Comparison of ENCODE assay signal across 28 mouse cellular contexts in the genomic region with DNA sequence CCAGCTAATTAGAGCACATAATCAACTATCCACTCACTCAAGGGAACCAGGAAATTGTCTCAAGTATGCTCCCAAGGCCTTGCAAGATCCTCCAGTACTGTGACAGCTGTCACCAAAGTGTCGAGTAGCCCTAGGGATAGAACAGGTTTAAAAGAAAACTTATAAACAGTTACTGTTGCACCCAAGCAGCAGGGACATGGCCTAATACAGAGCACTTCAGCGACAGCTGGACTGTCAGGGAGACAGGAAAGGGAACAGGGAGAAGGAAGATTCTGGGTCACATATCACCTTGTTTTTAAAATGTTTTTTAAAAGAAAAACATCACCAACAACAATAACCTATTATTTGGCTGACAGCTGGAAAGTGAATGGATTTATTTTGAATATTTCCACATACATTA.
"Had no signal": no experiment of that assay in that cellular context is flagged by ENCODE, and none has a peak within 500 bp of the region (broad histone marks: within the 10 kb centered on the region; RNA-seq: fewer than 3 reads in every experiment).

No protein-coding gene starts in this region.

- H3K4me1 ChIP-seq: embryonic facial prominence, embryonic 10.5 days; embryonic facial prominence, embryonic 12.5 days; embryonic facial prominence, embryonic 13.5 days; embryonic facial prominence, embryonic 15.5 days; forebrain, embryonic 13.5 days; forebrain, embryonic 15.5 days had no signal

- H3K4me2 ChIP-seq: embryonic facial prominence, embryonic 12.5 days; embryonic facial prominence, embryonic 13.5 days; embryonic facial prominence, embryonic 15.5 days; forebrain, embryonic 12.5 days; forebrain, embryonic 13.5 days; forebrain, embryonic 15.5 days had no signal

- DNase-seq: cerebellum, adult 2 months; cerebellum, adult 8-10 months; cerebellum, adult 9-10 months; cerebellum, adult 9-11 months; cerebellum, postnatal 10 days; cerebellum, postnatal 14 days; cerebellum, postnatal 25 days; cerebellum, postnatal 36 days; embryo, embryonic 11 days; forebrain, postnatal 0 days; gastrocnemius, adult 2 months; gastrocnemius, postnatal 10 days; gastrocnemius, postnatal 14 days; gastrocnemius, postnatal 25 days; gastrocnemius, postnatal 36 days; heart, adult 18-20 months; heart, adult 2 months had no signal

- H3K27me3 ChIP-seq: embryonic facial prominence, embryonic 12.5 days; embryonic facial prominence, embryonic 13.5 days; embryonic facial prominence, embryonic 15.5 days; forebrain, embryonic 12.5 days; forebrain, embryonic 13.5 days; forebrain, embryonic 15.5 days had no signal

- ATAC-seq: forebrain, embryonic 13.5 days; forebrain, embryonic 14.5 days; forebrain, embryonic 15.5 days; forebrain, embryonic 16.5 days; forebrain, postnatal 0 days had no signal

- H3K9ac ChIP-seq: embryonic facial prominence, embryonic 12.5 days; embryonic facial prominence, embryonic 13.5 days; embryonic facial prominence, embryonic 15.5 days; forebrain, embryonic 12.5 days; forebrain, embryonic 13.5 days; forebrain, embryonic 15.5 days; forebrain, postnatal 0 days had no signal

- H3K27ac ChIP-seq: embryonic facial prominence, embryonic 10.5 days; embryonic facial prominence, embryonic 12.5 days; embryonic facial prominence, embryonic 13.5 days; embryonic facial prominence, embryonic 15.5 days; forebrain, embryonic 10.5 days; forebrain, embryonic 12.5 days; forebrain, embryonic 13.5 days; forebrain, embryonic 15.5 days; gastrocnemius, adult 2 months; heart, adult 2 months had no signal

- H3K4me3 ChIP-seq: embryonic facial prominence, embryonic 10.5 days; embryonic facial prominence, embryonic 12.5 days; embryonic facial prominence, embryonic 13.5 days; embryonic facial prominence, embryonic 15.5 days; erythroblast, embryonic 14.5 days; forebrain, embryonic 10.5 days; forebrain, embryonic 12.5 days; forebrain, embryonic 13.5 days; forebrain, embryonic 15.5 days; gastrocnemius, adult 2 months; heart, adult 2 months had no signal

- H3K9me3 ChIP-seq: embryonic facial prominence, embryonic 10.5 days; embryonic facial prominence, embryonic 12.5 days; forebrain, embryonic 12.5 days; forebrain, embryonic 13.5 days; forebrain, embryonic 15.5 days had no signal
